Mouse (Mus musculus): ENCODE measurements around the gene Shank2. TPM values are rescaled to one million over a fixed set of nuclear protein-coding genes. Genes with fewer than 3 reads are reported as not detected.
A peak's percentile ranks its signal among the peaks of the same experiment; 100 is the strongest.

The Shank2 gene
- polyA plus RNA-seq, 1 experiment from 2014 or later: 0.39 TPM

DNA sequence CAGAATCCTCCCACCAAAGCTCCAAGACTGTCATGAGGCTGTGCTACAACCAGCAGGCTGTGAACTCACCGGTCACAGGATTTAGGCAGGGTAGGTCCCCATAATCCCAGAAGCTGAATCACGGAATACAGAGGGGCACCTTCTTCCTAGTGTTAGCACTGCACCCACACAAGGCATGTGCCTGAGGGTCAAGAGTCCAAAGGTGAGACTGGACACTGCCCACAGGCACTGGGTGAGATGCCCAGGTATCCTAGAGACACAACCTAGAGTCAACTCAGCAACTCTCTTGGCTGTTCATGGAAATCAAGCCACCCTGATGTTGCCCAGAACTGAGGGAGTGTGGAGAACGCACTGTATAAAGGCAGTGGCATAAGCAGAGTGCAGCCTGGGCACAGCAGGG is 424.9 kb downstream of the Shank2 start:
- ATAC-seq (ENCODE audit: low FRiP score, low read depth): no peak
- no peak overlapping the region for H3K27ac ChIP-seq
- 80% methylated on average over 3 of the region's 3 CpGs for WGBS
- no peaks in the 10 kb centered on the region for H3K4me1 ChIP-seq
- no peaks in the 10 kb centered on the region for H3K36me3 ChIP-seq
- no peak overlapping the region for H3K4me2 ChIP-seq (replicated peaks)
- no peaks in the 10 kb centered on the region for H3K27me3 ChIP-seq
- H3K9ac ChIP-seq: 0 out of 2 replicates have a peak overlapping the region, but pooled peaks have one; percentile 20
- no peak overlapping the region for H3K4me3 ChIP-seq
- H3K9me3 ChIP-seq: 0 out of 2 replicates have a peak, but pooled peaks cover 5% of the 10 kb centered on the region

GRCm38 (mm10) chr7:144427460-144427859 is 425.7 kb downstream of the Shank2 start:
- Histone ChIP-seq H3K9me3 (0 out of 2 replicates have a peak, but pooled peaks cover 5% of the 10 kb centered on the region), H3K4me2 (replicated peaks) (no peak overlapping the region), H3K4me3 (no peak overlapping the region), H3K27me3 (no peaks in the 10 kb centered on the region), H3K4me1 (no peaks in the 10 kb centered on the region), H3K27ac (no peak overlapping the region), H3K9ac (no peak overlapping the region), H3K36me3 (no peaks in the 10 kb centered on the region)
- no peak for ATAC-seq (ENCODE audit: low FRiP score, low read depth)
- 85% methylated on average over 3 of the region's 3 CpGs for WGBS

DNA sequence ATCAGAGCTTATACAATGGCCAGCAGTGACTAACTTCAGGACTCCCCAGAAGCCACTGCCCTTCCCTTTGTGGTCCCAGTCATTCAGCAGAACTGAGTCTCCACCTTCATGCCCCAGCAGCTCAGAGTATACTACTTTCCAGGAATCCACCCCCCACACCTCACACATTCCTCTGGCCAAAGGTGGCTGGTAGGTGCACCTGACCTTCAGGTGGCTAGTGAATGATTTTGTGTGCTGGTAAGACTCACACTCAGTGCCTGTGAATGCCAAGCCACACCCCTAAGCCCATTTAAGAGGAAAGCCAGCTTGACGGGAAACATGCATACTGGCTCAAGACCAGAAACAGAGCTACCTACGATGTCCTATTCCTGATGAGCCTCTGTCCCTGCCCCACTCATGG is 431.2 kb downstream of the Shank2 start:
- Histone ChIP-seq H3K9ac (no peak overlapping the region), H3K4me3 (no peak overlapping the region), H3K27me3 (no peaks in the 10 kb centered on the region), H3K27ac (no peak overlapping the region), H3K9me3 (0 out of 2 replicates have a peak, but pooled peaks cover 5% of the 10 kb centered on the region), H3K36me3 (peaks cover 26% of the 10 kb centered on the region), H3K4me1 (no peaks in the 10 kb centered on the region), H3K4me2 (replicated peaks) (no peak overlapping the region)
- ATAC-seq (ENCODE audit: low FRiP score, low read depth): no peak
- 72% methylated on average over 2 of the region's 2 CpGs for WGBS

DNA sequence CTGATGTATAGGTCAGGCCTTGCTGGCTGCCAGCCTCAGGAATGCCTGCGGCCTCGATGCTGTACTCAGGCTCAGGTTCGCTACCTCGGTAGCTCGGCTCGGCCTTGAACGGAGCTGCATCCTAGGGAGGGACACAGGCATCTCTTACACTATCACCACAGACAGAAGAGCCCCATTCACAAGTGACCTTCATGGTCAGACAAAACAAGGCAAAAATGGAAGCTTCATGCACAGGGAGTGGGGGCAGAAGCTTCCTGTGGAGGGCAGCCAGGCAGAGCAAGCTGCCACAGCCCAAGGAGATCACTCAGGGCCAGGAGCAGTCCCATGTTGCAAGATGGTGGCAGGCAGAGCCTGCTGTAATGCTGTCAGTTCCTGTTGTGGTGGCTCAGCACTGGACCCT is 437.1 kb downstream of the Shank2 start:
- no peak for ATAC-seq (ENCODE audit: low FRiP score, low read depth)
- Histone ChIP-seq H3K4me1 (no peaks in the 10 kb centered on the region), H3K9ac (no peak overlapping the region), H3K36me3 (peaks cover 83% of the 10 kb centered on the region), H3K27me3 (no peaks in the 10 kb centered on the region), H3K4me2 (replicated peaks) (no peak overlapping the region), H3K9me3 (no peaks in the 10 kb centered on the region), H3K4me3 (no peak overlapping the region), H3K27ac (no peak overlapping the region)
- WGBS: 95% methylated on average over 7 of the region's 7 CpGs

DNA sequence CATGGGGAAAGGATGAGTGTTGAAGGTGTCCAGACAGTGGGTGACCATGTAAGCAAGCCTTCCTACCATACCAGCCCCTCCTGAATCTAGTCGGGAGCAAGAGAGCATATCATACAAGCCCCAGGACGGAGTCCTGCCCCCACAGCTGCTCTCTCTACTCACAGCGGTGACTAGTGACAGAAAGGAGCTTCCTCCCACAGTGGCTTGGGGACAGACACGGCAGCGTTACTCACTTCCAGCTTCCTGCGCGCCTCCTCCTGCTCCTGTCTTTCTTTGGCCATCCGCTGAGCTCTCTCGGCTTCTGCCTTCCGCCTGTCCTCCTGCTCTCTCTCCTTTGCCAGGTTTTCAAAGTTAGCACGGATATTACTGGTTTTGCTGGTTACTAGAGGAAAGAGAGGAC is 439.7 kb downstream of the Shank2 start:
- Histone ChIP-seq H3K27me3 (no peaks in the 10 kb centered on the region), H3K9me3 (no peaks in the 10 kb centered on the region), H3K27ac (no peak overlapping the region), H3K4me2 (replicated peaks) (no peak overlapping the region), H3K4me1 (no peaks in the 10 kb centered on the region), H3K4me3 (no peak overlapping the region), H3K9ac (no peak overlapping the region), H3K36me3 (peaks cover 97% of the 10 kb centered on the region)
- no peak for ATAC-seq (ENCODE audit: low FRiP score, low read depth)
- WGBS: 97% methylated on average over 11 of the region's 11 CpGs

DNA sequence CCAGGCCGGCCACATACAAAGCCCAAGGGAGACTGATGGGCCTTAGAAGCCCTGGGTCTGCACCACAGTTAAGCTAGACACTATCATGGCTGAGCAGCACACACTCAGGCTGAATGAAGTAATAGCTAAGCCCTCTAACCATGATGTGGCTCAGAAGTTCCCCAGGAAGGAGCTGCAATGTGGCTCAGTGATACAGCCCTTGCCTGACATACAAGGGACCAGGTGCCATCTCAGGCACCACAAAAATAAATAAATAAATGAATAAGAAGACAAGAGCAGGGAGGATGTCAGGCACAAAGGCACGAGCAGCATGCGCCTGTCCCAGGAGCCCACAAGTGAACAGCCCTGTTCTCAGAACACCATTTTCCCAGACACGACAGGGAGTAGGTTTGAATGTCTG is 440.2 kb downstream of the Shank2 start:
- no peak for ATAC-seq (ENCODE audit: low FRiP score, low read depth)
- no peak overlapping the region for H3K9ac ChIP-seq
- no peak overlapping the region for H3K27ac ChIP-seq
- WGBS: 90% methylated on average over 4 of the region's 4 CpGs
- H3K27me3 ChIP-seq: no peaks in the 10 kb centered on the region
- no peak overlapping the region for H3K4me3 ChIP-seq
- no peaks in the 10 kb centered on the region for H3K4me1 ChIP-seq
- H3K9me3 ChIP-seq: no peaks in the 10 kb centered on the region
- H3K4me2 ChIP-seq (replicated peaks): no peak overlapping the region
- H3K36me3 ChIP-seq: peaks cover 97% of the 10 kb centered on the region

DNA sequence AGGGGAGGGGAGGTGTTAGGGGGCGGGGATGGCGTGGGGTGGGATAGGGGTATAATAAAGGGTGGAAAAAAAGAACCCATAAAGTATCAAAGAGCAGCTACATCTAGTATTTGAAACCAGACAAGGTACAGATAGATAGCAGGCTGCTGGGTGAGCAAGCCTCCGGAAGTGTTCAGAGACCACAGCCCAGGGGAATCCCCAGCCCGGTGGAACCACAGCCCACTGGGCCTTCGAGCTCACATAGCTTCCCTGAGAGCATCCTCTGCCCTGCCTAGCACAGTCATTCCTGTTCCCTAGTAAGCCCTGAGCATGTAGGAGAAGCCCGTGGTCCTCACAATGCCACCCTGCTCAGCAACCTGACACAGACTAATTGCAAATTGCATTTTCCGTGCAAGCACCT is 443.1 kb downstream of the Shank2 start:
- 96% methylated on average over 7 of the region's 7 CpGs for WGBS
- Histone ChIP-seq H3K27ac (no peak overlapping the region), H3K27me3 (no peaks in the 10 kb centered on the region), H3K4me1 (no peaks in the 10 kb centered on the region), H3K36me3 (peaks cover 97% of the 10 kb centered on the region), H3K4me3 (no peak overlapping the region), H3K9me3 (no peaks in the 10 kb centered on the region), H3K9ac (no peak overlapping the region), H3K4me2 (replicated peaks) (no peak overlapping the region)
- ATAC-seq (ENCODE audit: low FRiP score, low read depth): no peak

- Histone ChIP-seq H3K27ac (no peak overlapping the region), H3K9ac (peak overlapping the region; percentile 19; the same call in 1 of the 2 replicates), H3K4me2 (replicated peaks) (no peak overlapping the region), H3K4me1 (no peaks in the 10 kb centered on the region), H3K9me3 (no peaks in the 10 kb centered on the region), H3K4me3 (no peak overlapping the region), H3K27me3 (no peaks in the 10 kb centered on the region), H3K36me3 (peaks cover 97% of the 10 kb centered on the region)
- WGBS: 83% methylated on average over 3 of the region's 3 CpGs
- ATAC-seq (ENCODE audit: low FRiP score, low read depth): no peak
Measured at GRCm38 (mm10) chr7:144447146-144447545, 445.4 kb downstream of the Shank2 start.

DNA sequence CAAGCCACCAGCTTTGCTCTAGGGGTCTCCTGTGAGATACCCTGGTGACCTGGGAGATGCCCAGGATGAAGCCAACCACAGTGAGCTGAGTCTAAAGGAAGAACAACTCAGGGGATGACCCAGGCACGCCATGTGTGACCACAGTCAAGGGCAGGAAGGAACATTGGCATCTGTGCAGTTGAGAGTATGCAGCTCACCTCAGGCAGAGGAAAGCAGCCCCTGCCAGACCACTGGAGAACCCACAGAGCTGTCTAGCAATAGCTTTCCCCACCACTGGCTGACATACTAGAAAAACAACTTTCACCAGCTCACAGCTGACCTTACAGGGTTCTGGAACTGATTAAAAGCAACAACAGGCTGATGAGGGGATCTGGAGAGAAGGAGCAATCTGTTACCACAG is 446.5 kb downstream of the Shank2 start:
- 85% methylated on average over 1 of the region's 1 CpGs for WGBS
- H3K27ac ChIP-seq: no peak overlapping the region

DNA sequence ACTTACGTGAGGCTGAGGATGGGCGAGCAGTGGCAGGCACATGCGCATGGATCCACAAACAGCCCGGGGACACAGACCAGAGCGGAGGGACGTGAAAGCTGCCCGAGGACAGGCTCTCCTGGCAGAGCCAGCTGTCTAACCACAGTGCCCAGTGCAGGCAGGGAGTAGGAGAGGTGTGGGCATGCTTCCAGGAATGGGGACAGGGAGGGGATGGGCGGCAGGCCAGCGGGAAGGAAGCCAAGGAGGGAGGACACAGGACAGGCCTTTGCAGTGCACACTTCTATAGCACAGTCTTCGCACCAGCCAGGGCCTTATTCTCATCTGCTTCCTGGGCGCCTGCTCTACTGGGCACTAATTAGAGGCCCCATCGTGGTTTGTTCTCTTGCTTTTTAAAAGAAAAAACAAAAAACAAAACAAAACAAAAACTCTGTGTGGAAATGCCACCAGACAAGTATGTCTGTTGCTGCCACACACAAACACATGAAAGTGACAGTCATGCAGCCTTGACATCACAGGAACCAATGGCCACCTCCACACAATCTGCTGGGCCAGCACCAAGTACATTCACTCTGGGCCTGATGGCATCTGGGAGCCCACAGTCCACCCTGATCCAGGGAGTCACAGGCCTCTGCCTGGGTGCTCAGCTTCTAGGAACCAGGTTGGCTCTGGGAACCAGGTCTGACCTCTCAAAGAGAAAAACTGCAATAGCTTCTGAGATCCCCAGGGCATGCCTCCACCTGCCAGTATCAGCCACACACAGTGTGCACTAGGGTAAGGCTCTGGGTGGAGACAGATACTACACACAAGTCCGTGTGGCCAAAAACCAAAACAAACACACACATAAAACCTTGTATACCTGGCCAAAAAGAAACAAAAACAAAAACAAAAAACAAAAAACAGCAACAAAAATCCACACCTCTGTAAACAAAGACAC is 448.2 kb downstream of the Shank2 start:
- no peaks in the 10 kb centered on the region for H3K27me3 ChIP-seq
- peaks cover 100% of the 10 kb centered on the region for H3K36me3 ChIP-seq
- no peak for ATAC-seq (ENCODE audit: low FRiP score, low read depth)

More for the DNA sequence above, 446.5 kb downstream of the Shank2 start:
- Histone ChIP-seq H3K9me3 (no peaks in the 10 kb centered on the region), H3K36me3 (peaks cover 98% of the 10 kb centered on the region), H3K4me3 (no peak overlapping the region), H3K9ac (no peak overlapping the region), H3K4me1 (no peaks in the 10 kb centered on the region), H3K27me3 (no peaks in the 10 kb centered on the region), H3K4me2 (replicated peaks) (no peak overlapping the region)
- no peak for ATAC-seq (ENCODE audit: low FRiP score, low read depth)

GRCm38 (mm10) chr7:144450661-144451060 is 448.9 kb downstream of the Shank2 start:
- no peak overlapping the region for H3K9ac ChIP-seq
- H3K4me3 ChIP-seq: no peak overlapping the region
- no peaks in the 10 kb centered on the region for H3K4me1 ChIP-seq
- peaks cover 100% of the 10 kb centered on the region for H3K36me3 ChIP-seq
- H3K27ac ChIP-seq: no peak overlapping the region
- no peak for ATAC-seq (ENCODE audit: low FRiP score, low read depth)
- no peaks in the 10 kb centered on the region for H3K9me3 ChIP-seq
- H3K4me2 ChIP-seq (replicated peaks): no peak overlapping the region
- WGBS: 92% methylated on average over 9 of the region's 9 CpGs
- H3K27me3 ChIP-seq: no peaks in the 10 kb centered on the region

More for the DNA sequence above, 448.2 kb downstream of the Shank2 start:
- no peak overlapping the region for H3K27ac ChIP-seq
- no peak overlapping the region for H3K4me3 ChIP-seq
- no peak overlapping the region for H3K4me2 ChIP-seq (replicated peaks)
- H3K9me3 ChIP-seq: no peaks in the 10 kb centered on the region
- 95% methylated on average over 13 of the region's 13 CpGs for WGBS
- no peak overlapping the region for H3K9ac ChIP-seq
- no peaks in the 10 kb centered on the region for H3K4me1 ChIP-seq

- ATAC-seq (ENCODE audit: low FRiP score, low read depth): no peak
- H3K27me3 ChIP-seq: no peaks in the 10 kb centered on the region
- no peaks in the 10 kb centered on the region for H3K4me1 ChIP-seq
- H3K4me3 ChIP-seq: no peak overlapping the region
- H3K4me2 ChIP-seq (replicated peaks): no peak overlapping the region
- 90% methylated on average over 1 of the region's 1 CpGs for WGBS
- H3K27ac ChIP-seq: no peak overlapping the region
- H3K9me3 ChIP-seq: no peaks in the 10 kb centered on the region
- H3K36me3 ChIP-seq: peaks cover 100% of the 10 kb centered on the region
- H3K9ac ChIP-seq: no peak overlapping the region
Measured at GRCm38 (mm10) chr7:144458881-144459280, 457.2 kb downstream of the Shank2 start.
